Mouse (Mus musculus) heart, postnatal 0 days (tissue): ENCODE data around the gene Prkag1. TPM values are rescaled to one million over a fixed set of nuclear protein-coding genes. Genes with fewer than 3 reads are reported as not detected.

Experiments used
- ATAC-seq: fragments of 200-750 bp; cut with Nextera tagmentation; 2 replicates; pipeline ENCODE4 v1.8.0; 2017; ENCODE audit warnings: low read depth, moderate number of reproducible peaks, moderate library complexity; ENCODE audit not compliant: insufficient read depth
- DNase-seq: peaks from one replicate; pipeline ENCODE4 v3.0.0-alpha.2; 2016; ENCODE audit warnings: low spot score
- H3K27ac ChIP-seq: fragments of 300-500 bp; sonication (generic); 2 replicates; pipeline ENCODE4 v1.5.1; 2014; ENCODE audit warnings: low read depth, mild to moderate bottlenecking
- H3K27me3 ChIP-seq: fragments of 300-500 bp; sonication (generic); 2 replicates; pipeline ENCODE4 v1.6.1; 2014; ENCODE audit warnings: low read length, mixed read lengths; ENCODE audit not compliant: control insufficient read depth, insufficient read depth
- H3K36me3 ChIP-seq: fragments of 300-500 bp; sonication (generic); replicated peaks from 2 replicates; pipeline ENCODE4 v1.6.1; 2014; ENCODE audit warnings: low read length, mixed read lengths; ENCODE audit not compliant: control insufficient read depth, insufficient read depth
- H3K4me1 ChIP-seq: fragments of 300-500 bp; sonication (generic); 2 replicates; pipeline ENCODE4 v1.6.1; 2014; ENCODE audit warnings: antibody characterized with exemption; ENCODE audit not compliant: control insufficient read depth, insufficient read depth
- H3K4me2 ChIP-seq: fragments of 300-500 bp; sonication (generic); 2 replicates; pipeline ENCODE4 v1.6.1; 2014; ENCODE audit warnings: low read depth, mild to moderate bottlenecking, low read length, moderate library complexity
- H3K4me3 ChIP-seq: fragments of 300-500 bp; sonication (generic); 2 replicates; pipeline ENCODE4 v1.5.1; 2014; ENCODE audit warnings: low read depth, low read length
- H3K9ac ChIP-seq: fragments of 300-500 bp; sonication (generic); replicated peaks from 2 replicates; pipeline ENCODE4 v1.6.1; 2014; ENCODE audit warnings: low read depth, low read length, mixed read lengths
- H3K9me3 ChIP-seq: fragments of 300-500 bp; sonication (generic); replicated peaks from 2 replicates; pipeline ENCODE4 v1.6.1; 2016; ENCODE audit warnings: low read length; ENCODE audit not compliant: control insufficient read depth
- CTCF ChIP-seq: IDR thresholded peaks from 2 replicates; pipeline ENCODE4 v1.5.1; 2016; ENCODE audit warnings: antibody characterized with exemption, control low read depth, low read depth
- EP300 ChIP-seq: IDR thresholded peaks from 2 replicates; pipeline ENCODE4 v1.6.1; 2016; ENCODE audit warnings: antibody characterized with exemption, low read depth
- WGBS: fragments of 180-500 bp; shearing (Covaris S2); extraction: QIAGEN DNeasy Blood & Tissue Kit; methylation state at CpG from one replicate; pipeline ENCODE4 v1.1.7; 2014; 5-methylcytosine and 5-hydroxymethylcytosine counted together
- polyA plus RNA-seq: library from polyadenylated mRNA; unstranded; fragments of >200 nt; fragmentation: Nextera tagmentation; extraction: Ambion mirVana; gene quantifications from 2 replicates; pipeline ENCODE4 v1.2.1, GENCODE M21; 2015
- total RNA-seq: library from RNA; depleted of rRNA; stranded (reverse); fragments of >200 nt; gene quantifications from 2 replicates; pipeline ENCODE4 v1.2.3, GENCODE M21; 2014; ENCODE audit warnings: low replicate concordance

The Prkag1 gene
- total and polyA plus RNA-seq, 2 experiments from 2014 or later = 114 to 115 TPM

DNA sequence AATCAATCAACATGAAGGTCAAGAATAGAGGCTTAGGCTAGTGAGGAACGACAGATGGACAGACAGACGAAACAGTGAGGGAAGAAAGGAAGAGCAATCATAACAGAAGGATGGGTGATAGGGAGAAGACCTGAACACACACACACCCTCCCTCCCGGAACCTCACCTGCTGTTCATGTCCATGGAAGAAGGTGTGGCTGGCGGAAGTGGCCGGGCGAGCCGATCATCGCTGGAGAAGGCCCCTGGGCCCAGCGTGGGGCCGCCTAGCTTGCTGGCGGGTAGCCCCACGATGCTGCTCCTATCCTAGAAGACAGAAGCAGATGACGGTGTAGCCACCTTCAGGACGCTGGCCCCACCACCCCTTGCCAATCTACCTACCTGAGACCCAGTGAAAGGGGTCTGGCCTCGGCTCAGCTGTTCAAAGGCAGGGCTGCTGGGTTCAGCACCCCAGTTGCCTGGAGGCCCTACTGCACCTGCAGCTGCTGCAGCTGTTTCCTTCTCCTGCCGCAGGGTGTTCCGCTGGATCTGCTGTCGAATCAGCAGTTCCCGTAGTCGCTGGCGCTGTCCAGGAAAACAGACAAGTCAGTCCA lies 20.0 kb upstream of the Prkag1 start:
- no peak overlapping the region for H3K4me3 ChIP-seq
- DNase-seq (no peak), ATAC-seq (no peak)
- no peaks in the 10 kb centered on the region for H3K9me3 ChIP-seq
- no peaks in the 10 kb centered on the region for H3K4me1 ChIP-seq
- no peak overlapping the region for H3K9ac ChIP-seq
- 90% methylated on average over 21 of the region's 21 CpGs for WGBS
- no peaks in the 10 kb centered on the region for H3K27me3 ChIP-seq
- peaks cover 100% of the 10 kb centered on the region for H3K36me3 ChIP-seq
- no peak overlapping the region for H3K4me2 ChIP-seq
- TF ChIP-seq EP300 (no peak), CTCF (no peak)
- no peak overlapping the region for H3K27ac ChIP-seq

DNA sequence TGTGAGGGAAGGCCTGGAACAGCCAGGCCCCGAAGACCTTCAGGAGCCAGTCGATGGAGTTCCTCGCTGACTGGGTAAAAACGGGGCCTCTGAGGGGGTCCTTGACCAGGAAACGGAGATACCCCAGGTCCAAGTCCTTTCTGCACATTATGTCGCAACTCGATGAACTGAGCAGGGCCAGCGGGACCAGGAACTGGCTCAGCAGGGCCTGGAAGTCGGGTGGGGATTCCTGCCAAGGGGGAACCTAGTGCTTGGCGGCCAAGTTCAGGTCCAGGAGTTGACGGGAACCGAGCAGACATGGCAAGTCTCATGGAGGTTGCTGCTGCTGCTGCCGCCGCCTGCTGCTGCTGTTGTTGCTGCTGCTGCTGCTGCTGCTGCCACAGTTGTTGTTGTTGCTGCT lies 19.3 kb upstream of the Prkag1 start:
- Histone ChIP-seq H3K4me3 (no peak overlapping the region), H3K9me3 (no peaks in the 10 kb centered on the region), H3K27ac (no peak overlapping the region), H3K9ac (no peak overlapping the region), H3K27me3 (no peaks in the 10 kb centered on the region), H3K36me3 (peaks cover 100% of the 10 kb centered on the region), H3K4me1 (no peaks in the 10 kb centered on the region), H3K4me2 (no peak overlapping the region)
- DNase-seq (no peak), ATAC-seq (no peak)
- TF ChIP-seq EP300 (no peak), CTCF (no peak)
- WGBS = 81% methylated on average over 14 of the region's 14 CpGs

DNA sequence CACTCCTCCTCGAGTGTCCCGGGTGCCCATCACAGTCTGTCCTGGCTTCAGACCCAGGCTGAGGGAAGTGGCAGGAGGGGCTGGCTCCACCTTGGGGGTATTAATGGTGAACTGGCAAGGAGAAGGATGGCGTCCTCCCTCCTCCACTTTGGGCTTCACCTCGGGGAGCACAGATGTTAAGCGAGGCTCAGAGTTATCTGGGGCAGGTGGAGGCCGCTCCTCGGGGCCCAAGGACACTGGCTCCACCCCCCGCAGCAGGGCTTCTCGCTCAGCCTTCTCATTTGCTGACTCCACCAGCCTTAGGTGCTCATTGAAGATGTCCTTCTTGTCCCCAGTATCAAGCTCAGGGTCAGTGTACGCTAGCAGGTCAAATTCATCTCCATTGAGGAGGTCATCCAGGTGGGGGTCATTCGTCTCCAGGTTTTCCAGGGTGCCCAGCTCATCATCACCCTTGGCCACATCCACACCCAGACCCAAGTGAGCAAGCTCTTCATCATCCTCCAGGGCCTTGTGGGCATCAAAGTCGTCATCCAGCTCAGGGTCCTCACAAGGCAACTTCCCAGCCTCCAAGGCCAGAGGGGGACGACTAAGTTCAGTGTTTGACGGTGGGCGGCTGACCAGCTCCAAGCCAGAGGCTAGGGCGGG lies 18.8 kb upstream of the Prkag1 start:
- no peak for ATAC-seq
- no peak overlapping the region for H3K9ac ChIP-seq
- peaks cover 100% of the 10 kb centered on the region for H3K36me3 ChIP-seq
- no peak for DNase-seq
- H3K4me3 ChIP-seq = no peak overlapping the region
- no peaks in the 10 kb centered on the region for H3K4me1 ChIP-seq
- 86% methylated on average over 16 of the region's 16 CpGs for WGBS
- no peak overlapping the region for H3K27ac ChIP-seq
- H3K27me3 ChIP-seq = no peaks in the 10 kb centered on the region
- TF ChIP-seq CTCF = no peak
- no peak for TF ChIP-seq EP300
- no peaks in the 10 kb centered on the region for H3K9me3 ChIP-seq
- no peak overlapping the region for H3K4me2 ChIP-seq

DNA sequence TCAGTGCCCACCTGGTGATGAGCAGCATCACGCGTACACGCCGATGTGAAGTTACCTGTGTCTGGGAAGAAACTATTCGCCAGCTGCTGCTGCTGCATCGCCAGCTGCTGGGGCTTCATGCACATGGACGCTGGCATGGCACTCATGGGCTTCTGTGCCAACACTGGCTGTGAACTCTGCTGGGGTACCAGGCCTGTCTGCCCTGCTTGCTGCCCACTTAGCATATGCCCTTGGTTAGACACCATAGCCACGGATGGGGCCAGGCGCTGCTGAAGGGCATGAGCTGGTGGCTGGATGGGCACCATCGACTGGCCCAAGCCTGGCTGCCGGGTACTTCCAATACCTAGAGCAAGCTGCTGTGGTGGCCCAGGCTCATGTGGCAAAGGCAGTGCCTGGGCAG lies 17.8 kb upstream of the Prkag1 start:
- H3K36me3 ChIP-seq = peaks cover 100% of the 10 kb centered on the region
- no peaks in the 10 kb centered on the region for H3K9me3 ChIP-seq
- WGBS = 92% methylated on average over 11 of the region's 11 CpGs
- no peak overlapping the region for H3K27ac ChIP-seq
- H3K27me3 ChIP-seq = no peaks in the 10 kb centered on the region
- DNase-seq = no peak
- TF ChIP-seq EP300 = no peak
- H3K4me1 ChIP-seq = no peaks in the 10 kb centered on the region
- no peak overlapping the region for H3K4me3 ChIP-seq
- H3K9ac ChIP-seq = no peak overlapping the region
- no peak overlapping the region for H3K4me2 ChIP-seq
- no peak for ATAC-seq

DNA sequence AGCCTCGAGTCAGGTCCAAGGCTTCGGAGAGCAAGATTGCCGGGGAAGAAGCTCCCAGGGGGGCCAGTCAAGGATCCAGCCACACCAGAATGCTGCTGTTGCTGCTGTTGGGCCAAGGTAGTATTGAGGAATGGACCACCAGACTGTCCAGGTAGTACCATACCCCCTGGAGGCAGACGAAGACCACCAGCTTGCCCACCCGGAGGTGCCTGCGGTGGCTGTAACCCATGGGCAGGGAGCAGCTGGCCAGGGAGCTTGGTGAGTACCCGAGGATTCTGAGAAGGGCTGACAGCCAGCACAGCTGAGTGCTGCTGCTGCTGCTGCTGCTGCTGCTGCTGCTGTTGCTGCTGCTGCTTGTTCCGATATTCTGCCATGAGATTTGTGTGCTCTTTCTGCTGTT lies 14.8 kb upstream of the Prkag1 start:
- H3K36me3 ChIP-seq = peaks cover 100% of the 10 kb centered on the region
- no peak overlapping the region for H3K4me2 ChIP-seq
- no peak for ATAC-seq
- no peak overlapping the region for H3K4me3 ChIP-seq
- WGBS = 85% methylated on average over 8 of the region's 8 CpGs
- no peaks in the 10 kb centered on the region for H3K27me3 ChIP-seq
- no peaks in the 10 kb centered on the region for H3K9me3 ChIP-seq
- TF ChIP-seq EP300 (no peak), CTCF (no peak)
- H3K9ac ChIP-seq = no peak overlapping the region
- H3K27ac ChIP-seq = no peak overlapping the region
- no peak for DNase-seq
- no peaks in the 10 kb centered on the region for H3K4me1 ChIP-seq

DNA sequence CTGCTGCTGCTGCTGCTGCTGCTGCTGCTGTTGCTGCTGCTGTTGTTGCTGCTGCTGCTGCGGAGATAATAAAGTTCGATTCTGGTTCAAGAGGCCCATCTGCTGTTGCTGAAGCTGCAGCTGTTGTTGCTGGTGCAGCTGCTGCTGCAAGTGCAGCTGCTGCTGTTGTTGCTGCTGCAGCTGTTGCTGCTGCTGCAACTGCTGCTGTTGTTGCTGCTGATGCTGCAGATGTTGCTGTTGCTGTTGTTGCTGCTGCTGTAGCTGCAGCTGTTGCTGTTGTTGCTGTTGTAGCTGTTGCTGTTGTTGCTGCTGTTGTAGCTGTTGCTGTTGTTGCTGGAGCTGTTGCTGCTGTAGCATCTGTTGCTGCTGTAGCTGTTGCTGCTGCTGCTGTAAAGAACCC lies 13.8 kb upstream of the Prkag1 start:
- ATAC-seq = no peak
- peaks cover 100% of the 10 kb centered on the region for H3K36me3 ChIP-seq
- H3K4me1 ChIP-seq = no peaks in the 10 kb centered on the region
- H3K4me2 ChIP-seq = no peak overlapping the region
- DNase-seq = no peak
- no peak overlapping the region for H3K27ac ChIP-seq
- TF ChIP-seq CTCF = no peak
- no peak for TF ChIP-seq EP300
- H3K4me3 ChIP-seq = no peak overlapping the region
- 95% methylated on average over 2 of the region's 2 CpGs for WGBS
- no peak overlapping the region for H3K9ac ChIP-seq
- no peaks in the 10 kb centered on the region for H3K9me3 ChIP-seq
- H3K27me3 ChIP-seq = no peaks in the 10 kb centered on the region
